Mouse (Mus musculus): ENCODE measurements around the gene Phlpp1. TPM values are rescaled to one million over a fixed set of nuclear protein-coding genes. Genes with fewer than 3 reads are reported as not detected.

The Phlpp1 gene
- total and polyA plus RNA-seq, 2 experiments from 2014 or later, result 3.9 to 15.2 TPM

DNA sequence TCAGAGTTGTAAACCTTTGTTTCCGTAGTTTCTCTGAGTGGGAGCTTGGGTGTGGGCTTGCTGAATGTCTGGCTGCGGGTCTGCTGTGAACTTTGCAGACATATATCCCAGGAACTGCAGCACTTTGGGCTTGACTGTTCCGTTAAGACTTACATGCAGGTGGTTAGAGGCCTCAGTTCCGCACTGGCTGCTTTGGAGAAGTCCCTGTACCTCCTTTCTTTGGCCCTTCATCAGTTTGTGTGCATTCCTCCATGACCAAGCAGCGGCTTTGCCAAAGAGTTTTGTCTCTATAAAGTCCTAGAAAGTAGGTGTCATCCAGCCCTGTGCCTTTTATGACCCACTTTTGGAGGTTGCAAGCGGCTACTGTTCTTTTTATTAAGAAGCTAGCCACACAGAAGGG is 102.2 kb downstream of the Phlpp1 start:
- TF ChIP-seq EP300 (IDR thresholded peaks at IDR 0.05; ENCODE audit: low read depth), result no peak
- TF ChIP-seq CTCF (IDR thresholded peaks at IDR 0.05; ENCODE audit: low read depth), result no peak
- ATAC-seq (ENCODE audit: insufficient read depth, low read depth), result no peak
- WGBS, result 92% methylated on average over 6 of the region's 6 CpGs

DNA sequence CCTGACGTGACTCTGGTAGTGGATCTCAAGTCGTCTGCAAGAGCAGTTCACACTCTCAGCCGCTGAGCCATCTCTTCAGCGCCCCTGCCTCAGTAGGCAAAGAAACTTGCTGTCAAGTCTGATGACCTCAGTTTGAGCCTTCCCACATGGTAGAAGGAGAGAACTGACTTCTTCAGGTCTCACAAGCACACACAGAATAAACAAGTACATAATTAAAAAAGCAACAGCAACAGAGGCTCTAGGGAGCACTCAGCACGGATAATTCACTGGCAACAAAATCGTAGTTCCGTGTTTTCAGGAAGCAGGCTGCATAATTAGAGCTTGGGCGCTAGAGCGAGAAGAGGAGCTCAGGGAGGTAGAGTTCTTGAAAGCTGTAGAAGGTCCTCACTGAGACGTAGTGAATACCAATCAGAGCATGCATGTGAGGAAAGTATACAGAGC is 103.0 kb downstream of the Phlpp1 start:
- H3K4me2 ChIP-seq (ENCODE audit: low read depth, low read length), result 0 out of 2 replicates have a peak overlapping the region, but pooled peaks have one; percentile 1
- no peak overlapping the region; the same call in 1 of the 2 replicates for H3K27ac ChIP-seq (ENCODE audit: low read depth)

More for the DNA sequence above, 102.2 kb downstream of the Phlpp1 start:
- Histone ChIP-seq H3K27ac (ENCODE audit: low read depth) (no peak overlapping the region), H3K9me3 (replicated peaks; ENCODE audit: control insufficient read depth, low read length) (no peaks in the 10 kb centered on the region), H3K4me2 (ENCODE audit: low read depth, low read length) (no peak overlapping the region), H3K27me3 (ENCODE audit: control insufficient read depth, insufficient read depth, low read length) (no peaks in the 10 kb centered on the region), H3K4me1 (ENCODE audit: control insufficient read depth, insufficient read depth) (0 out of 2 replicates have a peak, but pooled peaks cover 7% of the 10 kb centered on the region), H3K4me3 (ENCODE audit: low read depth, low read length) (no peak overlapping the region), H3K36me3 (replicated peaks; ENCODE audit: control insufficient read depth, insufficient read depth, low read length) (no peaks in the 10 kb centered on the region), H3K9ac (replicated peaks; ENCODE audit: low read depth, low read length) (no peak overlapping the region)
- no peak for DNase-seq (ENCODE audit: low spot score)

DNA sequence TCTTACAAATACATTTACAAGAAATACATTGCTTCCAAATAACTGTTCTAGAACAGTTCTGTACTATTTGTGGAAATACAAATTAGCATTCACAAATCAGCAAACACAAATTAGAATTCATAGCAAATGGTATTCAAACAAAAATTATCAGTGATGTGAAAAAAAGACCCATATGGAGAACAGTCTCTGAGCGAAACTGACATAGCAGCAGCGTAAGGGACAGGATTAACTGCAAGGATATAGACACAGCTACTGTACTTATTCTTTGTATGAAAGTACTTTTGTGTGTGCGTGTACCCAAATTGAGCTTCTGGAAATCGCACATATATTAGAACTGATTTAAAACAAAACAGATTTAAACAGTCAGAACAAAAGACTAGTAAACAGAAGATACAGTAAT is 103.6 kb downstream of the Phlpp1 start:
- ATAC-seq (ENCODE audit: insufficient read depth, low read depth), result no peak
- Histone ChIP-seq H3K4me1 (ENCODE audit: control insufficient read depth, insufficient read depth) (0 out of 2 replicates have a peak, but pooled peaks cover 7% of the 10 kb centered on the region), H3K9ac (replicated peaks; ENCODE audit: low read depth, low read length) (no peak overlapping the region), H3K4me2 (ENCODE audit: low read depth, low read length) (no peak overlapping the region), H3K27ac (ENCODE audit: low read depth) (no peak overlapping the region), H3K9me3 (replicated peaks; ENCODE audit: control insufficient read depth, low read length) (no peaks in the 10 kb centered on the region), H3K27me3 (ENCODE audit: control insufficient read depth, insufficient read depth, low read length) (no peaks in the 10 kb centered on the region), H3K4me3 (ENCODE audit: low read depth, low read length) (no peak overlapping the region), H3K36me3 (replicated peaks; ENCODE audit: control insufficient read depth, insufficient read depth, low read length) (no peaks in the 10 kb centered on the region)
- 93% methylated on average over 4 of the region's 4 CpGs for WGBS
- TF ChIP-seq CTCF (IDR thresholded peaks at IDR 0.05; ENCODE audit: low read depth) (no peak), EP300 (IDR thresholded peaks at IDR 0.05; ENCODE audit: low read depth) (no peak)
- no peak for DNase-seq (ENCODE audit: low spot score)

More for the DNA sequence above, 103.0 kb downstream of the Phlpp1 start:
- no peaks in the 10 kb centered on the region for H3K27me3 ChIP-seq (ENCODE audit: control insufficient read depth, insufficient read depth, low read length)
- H3K9me3 ChIP-seq (replicated peaks; ENCODE audit: control insufficient read depth, low read length), result no peaks in the 10 kb centered on the region
- H3K36me3 ChIP-seq (replicated peaks; ENCODE audit: control insufficient read depth, insufficient read depth, low read length), result no peaks in the 10 kb centered on the region
- ATAC-seq (ENCODE audit: insufficient read depth, low read depth) (no peak), DNase-seq (ENCODE audit: low spot score) (no peak)
- 0 out of 2 replicates have a peak, but pooled peaks cover 7% of the 10 kb centered on the region for H3K4me1 ChIP-seq (ENCODE audit: control insufficient read depth, insufficient read depth)
- TF ChIP-seq CTCF (IDR thresholded peaks at IDR 0.05; ENCODE audit: low read depth) (no peak), EP300 (IDR thresholded peaks at IDR 0.05; ENCODE audit: low read depth) (no peak)
- 49% methylated on average over 10 of the region's 10 CpGs for WGBS
- H3K4me3 ChIP-seq (ENCODE audit: low read depth, low read length), result no peak overlapping the region
- H3K9ac ChIP-seq (replicated peaks; ENCODE audit: low read depth, low read length), result no peak overlapping the region

DNA sequence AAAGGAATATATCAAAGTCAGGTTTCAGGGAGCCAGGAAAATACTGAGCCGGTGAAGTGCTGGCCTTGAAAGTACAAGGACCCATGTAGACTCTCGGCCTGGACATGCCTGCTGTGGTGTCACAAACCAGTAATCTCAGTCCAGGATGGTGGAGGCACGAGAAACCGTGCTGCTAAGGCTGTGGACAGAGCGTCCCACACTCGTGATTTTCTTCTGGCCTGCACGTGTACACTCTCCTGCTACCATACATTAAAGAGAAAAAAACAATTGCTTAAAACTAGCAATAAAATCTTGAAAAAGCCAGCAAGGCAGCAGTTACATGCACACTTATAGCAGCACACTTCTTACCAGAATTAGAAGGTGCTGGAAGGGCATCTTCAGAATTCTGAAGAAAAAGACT is 104.2 kb downstream of the Phlpp1 start:
- H3K9ac ChIP-seq (replicated peaks; ENCODE audit: low read depth, low read length), result no peak overlapping the region
- TF ChIP-seq CTCF (IDR thresholded peaks at IDR 0.05; ENCODE audit: low read depth) (no peak), EP300 (IDR thresholded peaks at IDR 0.05; ENCODE audit: low read depth) (no peak)
- 0 out of 2 replicates have a peak, but pooled peaks cover 7% of the 10 kb centered on the region for H3K4me1 ChIP-seq (ENCODE audit: control insufficient read depth, insufficient read depth)
- H3K4me3 ChIP-seq (ENCODE audit: low read depth, low read length), result no peak overlapping the region
- DNase-seq (ENCODE audit: low spot score), result no peak
- no peak overlapping the region for H3K4me2 ChIP-seq (ENCODE audit: low read depth, low read length)
- no peak overlapping the region for H3K27ac ChIP-seq (ENCODE audit: low read depth)
- H3K9me3 ChIP-seq (replicated peaks; ENCODE audit: control insufficient read depth, low read length), result no peaks in the 10 kb centered on the region
- no peak for ATAC-seq (ENCODE audit: insufficient read depth, low read depth)
- 71% methylated on average over 7 of the region's 7 CpGs for WGBS
- H3K27me3 ChIP-seq (ENCODE audit: control insufficient read depth, insufficient read depth, low read length), result no peaks in the 10 kb centered on the region
- no peaks in the 10 kb centered on the region for H3K36me3 ChIP-seq (replicated peaks; ENCODE audit: control insufficient read depth, insufficient read depth, low read length)

DNA sequence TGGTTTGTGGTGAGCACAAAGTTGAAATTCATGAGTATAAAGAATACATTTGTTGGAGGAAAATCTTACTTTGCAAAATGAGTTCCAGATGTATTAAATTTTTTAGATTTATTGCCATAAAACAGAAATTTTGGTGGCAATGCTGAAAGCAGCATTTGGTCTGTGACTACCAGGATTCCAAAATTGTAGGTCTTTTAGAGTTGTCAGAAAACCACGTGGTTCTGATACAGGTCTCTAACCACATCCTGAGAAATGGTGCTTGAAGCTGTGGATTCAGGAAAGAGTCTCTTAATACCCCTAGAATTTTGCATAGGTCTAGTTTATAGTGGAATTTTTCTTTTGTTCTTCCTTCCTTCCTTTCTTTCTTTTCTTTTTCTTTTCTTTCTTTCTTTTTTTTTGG is 105.3 kb downstream of the Phlpp1 start:
- ATAC-seq (ENCODE audit: insufficient read depth, low read depth) (no peak), DNase-seq (ENCODE audit: low spot score) (no peak)
- TF ChIP-seq CTCF (IDR thresholded peaks at IDR 0.05; ENCODE audit: low read depth), result no peak
- TF ChIP-seq EP300 (IDR thresholded peaks at IDR 0.05; ENCODE audit: low read depth), result no peak
- H3K4me1 ChIP-seq (ENCODE audit: control insufficient read depth, insufficient read depth), result 0 out of 2 replicates have a peak, but pooled peaks cover 7% of the 10 kb centered on the region
- no peaks in the 10 kb centered on the region for H3K36me3 ChIP-seq (replicated peaks; ENCODE audit: control insufficient read depth, insufficient read depth, low read length)
- no peaks in the 10 kb centered on the region for H3K9me3 ChIP-seq (replicated peaks; ENCODE audit: control insufficient read depth, low read length)
- H3K4me2 ChIP-seq (ENCODE audit: low read depth, low read length), result no peak overlapping the region
- WGBS, result 77% methylated on average over 1 of the region's 1 CpGs
- no peak overlapping the region for H3K27ac ChIP-seq (ENCODE audit: low read depth)
- H3K27me3 ChIP-seq (ENCODE audit: control insufficient read depth, insufficient read depth, low read length), result no peaks in the 10 kb centered on the region
- no peak overlapping the region for H3K4me3 ChIP-seq (ENCODE audit: low read depth, low read length)
- no peak overlapping the region for H3K9ac ChIP-seq (replicated peaks; ENCODE audit: low read depth, low read length)

DNA sequence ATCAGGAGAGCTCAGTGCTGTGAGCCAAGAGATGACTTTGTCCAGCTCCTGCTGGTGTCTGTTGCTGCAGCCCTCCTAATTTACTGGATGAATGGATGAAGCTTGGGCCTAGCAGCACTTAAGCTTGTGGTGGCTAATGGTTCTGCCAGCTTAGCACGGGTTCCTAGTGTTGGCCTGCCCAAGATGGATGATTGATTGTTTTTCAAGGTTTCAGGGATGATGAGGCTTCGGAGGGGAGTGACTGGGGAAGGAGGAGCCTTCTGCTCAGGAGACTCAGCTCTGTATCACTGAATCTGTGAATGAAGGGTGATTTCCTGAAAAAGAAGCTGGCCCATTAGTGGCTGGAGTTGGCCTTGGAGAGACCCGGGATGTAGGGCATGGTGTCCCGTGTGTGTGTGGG is 105.7 kb downstream of the Phlpp1 start:
- TF ChIP-seq CTCF (IDR thresholded peaks at IDR 0.05; ENCODE audit: low read depth) (no peak), EP300 (IDR thresholded peaks at IDR 0.05; ENCODE audit: low read depth) (no peak)
- H3K9ac ChIP-seq (replicated peaks; ENCODE audit: low read depth, low read length), result no peak overlapping the region
- WGBS, result 62% methylated on average over 4 of the region's 4 CpGs
- H3K4me1 ChIP-seq (ENCODE audit: control insufficient read depth, insufficient read depth), result 0 out of 2 replicates have a peak, but pooled peaks cover 3% of the 10 kb centered on the region
- no peak overlapping the region for H3K27ac ChIP-seq (ENCODE audit: low read depth)
- H3K27me3 ChIP-seq (ENCODE audit: control insufficient read depth, insufficient read depth, low read length), result no peaks in the 10 kb centered on the region
- ATAC-seq (ENCODE audit: insufficient read depth, low read depth) (no peak), DNase-seq (ENCODE audit: low spot score) (no peak)
- no peaks in the 10 kb centered on the region for H3K9me3 ChIP-seq (replicated peaks; ENCODE audit: control insufficient read depth, low read length)
- no peak overlapping the region for H3K4me3 ChIP-seq (ENCODE audit: low read depth, low read length)
- H3K4me2 ChIP-seq (ENCODE audit: low read depth, low read length), result no peak overlapping the region
- no peaks in the 10 kb centered on the region for H3K36me3 ChIP-seq (replicated peaks; ENCODE audit: control insufficient read depth, insufficient read depth, low read length)
